Mouse (Mus musculus): ENCODE measurements at regions not wholly inside any gene's neighbourhood (a gene's known extent, or its start where the extent isn't known, plus 50 kb on each side); places are given as distances from the start of the nearest gene placed in this dataset.

DNA sequence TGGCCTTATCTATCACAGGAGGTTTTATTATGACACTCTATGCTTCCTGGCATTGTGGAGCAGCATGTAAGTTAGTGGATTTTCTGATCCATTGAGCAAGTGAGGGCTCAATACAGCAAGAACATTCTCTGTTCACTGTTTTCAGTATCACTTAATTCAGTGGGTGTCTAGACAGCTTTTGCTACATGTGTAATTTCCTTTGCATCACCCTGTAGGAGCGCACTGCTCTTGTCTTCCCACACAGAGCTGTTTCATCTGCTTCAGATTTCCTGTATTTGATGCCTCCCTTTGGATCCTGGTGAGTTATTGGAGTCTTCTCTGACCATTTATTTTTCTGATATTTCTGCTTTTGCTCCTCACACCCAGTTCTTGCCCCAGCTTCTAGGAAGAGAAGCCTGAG is 245.8 kb downstream of the Wnt5a start:
- in situ Hi-C loops (cut with MboI; ENCODE audit: low pct_ligation_motif_present, low pct_unique_long_range_greater_than_20kb, low sequenced_read_pairs), result no loop called here
- H3K4me3 ChIP-seq (replicated peaks in 1 of 3; ENCODE audit: low read depth in 2 of 3, low read length in 2 of 3, poor library complexity in 1 of 3), result no peak overlapping the region
- no peaks in the 10 kb centered on the region for H3K4me1 ChIP-seq (ENCODE audit: control insufficient read depth in 1 of 2, insufficient read depth in 2 of 2)
- TF ChIP-seq USF1 (IDR thresholded peaks at IDR 0.05; ENCODE audit: low read depth, low read length), result no peak
- TF ChIP-seq MXI1 (IDR thresholded peaks at IDR 0.05; ENCODE audit: low read depth, low read length), result no peak
- no peak for TF ChIP-seq ETS1 (conservative IDR thresholded peaks at IDR 0.05; ENCODE audit: low read depth, low read length)
- TF ChIP-seq JUND (conservative IDR thresholded peaks at IDR 0.05; ENCODE audit: low read depth, low read length), result no peak
- no peak for TF ChIP-seq NELFE (IDR thresholded peaks at IDR 0.05; ENCODE audit: low read depth, low read length)
- no peak for TF ChIP-seq SIN3A (IDR thresholded peaks at IDR 0.05; ENCODE audit: low read length)
- no peak for TF ChIP-seq USF2 (conservative IDR thresholded peaks at IDR 0.05; ENCODE audit: low read depth, low read length)
- no peak for TF ChIP-seq ZC3H11A (IDR thresholded peaks at IDR 0.05; ENCODE audit: low read depth, low read length)
- no peak for TF ChIP-seq ZNF384 (IDR thresholded peaks at IDR 0.05; ENCODE audit: low read depth, low read length)
- TF ChIP-seq KAT2A (IDR thresholded peaks at IDR 0.05; ENCODE audit: insufficient replicate concordance, low read length), result no peak
- no peak for TF ChIP-seq POLR2A (IDR thresholded peaks at IDR 0.05; ENCODE audit: low read depth, low read length)
- no peak for TF ChIP-seq ZMIZ1 (IDR thresholded peaks at IDR 0.05; ENCODE audit: low read depth, low read length)
- no peak for TF ChIP-seq NRF1 (IDR thresholded peaks at IDR 0.05; ENCODE audit: low read depth, low read length)
- no peak for TF ChIP-seq RCOR1 (conservative IDR thresholded peaks at IDR 0.05; ENCODE audit: low read depth, low read length)
- TF ChIP-seq MAX (IDR thresholded peaks at IDR 0.05; ENCODE audit: low read length), result no peak
- TF ChIP-seq MAZ (IDR thresholded peaks at IDR 0.05; ENCODE audit: low read depth, low read length), result no peak
- H3K27ac ChIP-seq (ENCODE audit: insufficient read depth, low read depth), result no peak overlapping the region
- H3K9me3 ChIP-seq (replicated peaks; ENCODE audit: low read length), result peaks cover 79% of the 10 kb centered on the region
- dilution Hi-C loops (cut with MboI; ENCODE audit: extremely low pct_ligation_motif_present, extremely low pct_unique_long_range_greater_than_20kb, low sequenced_read_pairs), result no loop called here
- no peaks in the 10 kb centered on the region for H3K36me3 ChIP-seq (replicated peaks in 1 of 2; ENCODE audit: control insufficient read depth in 1 of 2, insufficient read depth in 1 of 2, low read length in 1 of 2)
- no peak overlapping the region for H3K4me2 ChIP-seq (ENCODE audit: insufficient read depth, low read depth, poor library complexity, severe bottlenecking)
- no peaks in the 10 kb centered on the region for H3K79me2 ChIP-seq (replicated peaks; ENCODE audit: control insufficient read depth, extremely low read depth, insufficient read depth, poor library complexity, severe bottlenecking)
- no peak overlapping the region for H3K9ac ChIP-seq (ENCODE audit: insufficient read depth, low read depth)
- no peaks in the 10 kb centered on the region for H3K27me3 ChIP-seq (replicated peaks)
- no peak for DNase-seq (ENCODE audit: extremely low read depth)

GRCm38 (mm10) chr14:28765201-28765600 is 252.8 kb upstream of the Lrtm1 start:
- Histone ChIP-seq H3K9me3 (replicated peaks; ENCODE audit: low read length) (peaks cover 32% of the 10 kb centered on the region), H3K4me3 (replicated peaks in 1 of 3; ENCODE audit: low read depth in 2 of 3, low read length in 2 of 3, poor library complexity in 1 of 3) (no peak overlapping the region), H3K79me2 (replicated peaks; ENCODE audit: control insufficient read depth, extremely low read depth, insufficient read depth, poor library complexity, severe bottlenecking) (no peaks in the 10 kb centered on the region), H3K27me3 (replicated peaks) (no peaks in the 10 kb centered on the region), H3K36me3 (replicated peaks in 1 of 2; ENCODE audit: control insufficient read depth in 1 of 2, insufficient read depth in 1 of 2, low read length in 1 of 2) (no peaks in the 10 kb centered on the region), H3K9ac (ENCODE audit: insufficient read depth, low read depth) (no peak overlapping the region), H3K4me1 (ENCODE audit: control insufficient read depth in 1 of 2, insufficient read depth in 2 of 2) (no peaks in the 10 kb centered on the region), H3K4me2 (ENCODE audit: insufficient read depth, low read depth, poor library complexity, severe bottlenecking) (no peak overlapping the region), H3K27ac (ENCODE audit: insufficient read depth, low read depth) (no peak overlapping the region)
- in situ Hi-C loops (cut with MboI; ENCODE audit: low pct_ligation_motif_present, low pct_unique_long_range_greater_than_20kb, low sequenced_read_pairs) (no loop called here), dilution Hi-C loops (cut with MboI; ENCODE audit: extremely low pct_ligation_motif_present, extremely low pct_unique_long_range_greater_than_20kb, low sequenced_read_pairs) (no loop called here)
- no peak for DNase-seq (ENCODE audit: extremely low read depth)
- no peak for TF ChIP-seq E2F4 (IDR thresholded peaks at IDR 0.05; ENCODE audit: insufficient replicate concordance, low read depth, low read length)
- no peak for TF ChIP-seq ELF1 (IDR thresholded peaks at IDR 0.05; ENCODE audit: low read depth, low read length)
- no peak for TF ChIP-seq HCFC1 (IDR thresholded peaks at IDR 0.05; ENCODE audit: low read depth, low read length)
- TF ChIP-seq ZKSCAN1 (IDR thresholded peaks at IDR 0.05; ENCODE audit: borderline replicate concordance, low read depth, low read length), result no peak
- TF ChIP-seq TBP (conservative IDR thresholded peaks at IDR 0.05; ENCODE audit: low read depth, low read length), result no peak
- TF ChIP-seq NRF1 (IDR thresholded peaks at IDR 0.05; ENCODE audit: low read depth, low read length), result no peak
- no peak for TF ChIP-seq MAFK (IDR thresholded peaks at IDR 0.05; ENCODE audit: insufficient replicate concordance, low read length)
- no peak for TF ChIP-seq ZMIZ1 (IDR thresholded peaks at IDR 0.05; ENCODE audit: low read depth, low read length)
- TF ChIP-seq MAX (IDR thresholded peaks at IDR 0.05; ENCODE audit: low read length), result no peak
- no peak for TF ChIP-seq PAX5 (IDR thresholded peaks at IDR 0.05; ENCODE audit: low read length)
- no peak for TF ChIP-seq ZC3H11A (IDR thresholded peaks at IDR 0.05; ENCODE audit: low read depth, low read length)
- no peak for TF ChIP-seq KAT2A (IDR thresholded peaks at IDR 0.05; ENCODE audit: insufficient replicate concordance, low read length)
- TF ChIP-seq POLR2AphosphoS2 (IDR thresholded peaks at IDR 0.05; ENCODE audit: low read depth, low read length), result no peak
- no peak for TF ChIP-seq MAZ (IDR thresholded peaks at IDR 0.05; ENCODE audit: low read depth, low read length)
- TF ChIP-seq BHLHE40 (IDR thresholded peaks at IDR 0.05; ENCODE audit: low read depth, low read length), result no peak

All from CH12.LX (cell line).